In the genomic region with DNA sequence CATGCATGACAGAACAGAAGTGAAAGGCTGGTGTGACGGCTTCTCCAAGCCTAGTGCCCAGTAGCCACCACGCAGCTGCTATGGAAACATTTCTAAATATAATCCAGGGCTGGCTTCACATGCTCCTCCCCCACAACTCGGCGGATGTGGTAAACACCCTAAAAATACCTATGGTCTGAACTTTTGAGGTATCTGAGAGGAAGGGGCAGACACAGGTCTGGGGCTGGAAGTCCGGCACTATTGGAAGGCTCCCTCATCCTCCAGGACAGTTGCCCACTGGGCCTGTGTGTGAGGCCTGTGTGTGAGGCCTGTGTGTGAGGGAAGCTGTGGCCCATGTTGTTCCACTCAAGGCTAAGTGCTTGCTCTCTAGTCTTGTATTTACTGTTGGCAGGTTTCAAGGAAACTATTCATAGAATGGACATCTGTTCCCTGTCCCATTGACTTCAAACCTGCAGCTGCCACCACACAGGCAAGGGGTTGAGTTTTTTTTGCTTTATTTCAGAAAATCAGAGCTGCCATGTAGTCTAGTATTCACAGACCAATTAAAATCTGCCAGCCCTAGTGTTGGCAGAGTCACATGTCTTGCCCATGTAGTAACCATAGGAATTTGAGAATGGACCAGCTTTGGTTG, we compare ENCODE assay signal across 8 mouse cellular contexts. TPM values are rescaled to one million over a fixed set of nuclear protein-coding genes. Genes with fewer than 3 reads are reported as not detected.
DNase-seq lines count a peak whose midpoint lies in the region; TF ChIP-seq lines count a peak whose summit lies in the region.

No protein-coding gene starts in this region.

- intact Hi-C loops in left cerebral cortex, postnatal 36 days (cut with DNase I): loop anchor here (10.0 kb wide), 1 partner anchor 132 kb away; no protein-coding TSS in a partner anchor

- 39% methylated on average over 5 of the region's 5 CpGs for WGBS in heart, embryonic 10.5 days

- no peaks in the 10 kb centered on the region for H3K27me3 ChIP-seq in heart, embryonic 10.5 days (ENCODE audit: insufficient read depth, poor library complexity, severe bottlenecking)

- DNase-seq in kidney, adult 11 months: peak; percentile 15
- DNase-seq in kidney, adult 8-10 months: no peak
- DNase-seq in brain, embryonic 14.5 days (ENCODE audit: low read depth): peak; percentile 61
- DNase-seq in heart, embryonic 10.5 days (ENCODE audit: low spot score): peak; percentile 87
- peak; percentile 61 to 65 for DNase-seq in left cerebral cortex, postnatal 36 days (ENCODE audit: low spot score in 2 of 2)
- DNase-seq in right cerebral cortex, adult 2 months (ENCODE audit: low spot score in 2 of 2): peak; percentile 50 to 70
- DNase-seq in urinary bladder, postnatal 4 days (ENCODE audit: low spot score in 2 of 2): no peak
- DNase-seq in adrenal gland, adult 8-10 months: no peak

- no peak for TF ChIP-seq POLR2A in brain, embryonic 14.5 days (IDR thresholded peaks at IDR 0.05; ENCODE audit: borderline replicate concordance, extremely low read depth, insufficient read depth, insufficient read length, poor library complexity, severe bottlenecking)

- H3K4me3 ChIP-seq in heart, embryonic 10.5 days: peak overlapping the region; percentile 36; the same call in 1 of the 2 replicates

- no peaks in the 10 kb centered on the region for H3K9me3 ChIP-seq in heart, embryonic 10.5 days

- no peak for TF ChIP-seq CTCF in brain, embryonic 14.5 days (IDR thresholded peaks at IDR 0.05; ENCODE audit: borderline replicate concordance, extremely low read depth, insufficient read depth, insufficient read length)

- peaks cover 42% of the 10 kb centered on the region for H3K36me3 ChIP-seq in heart, embryonic 10.5 days

- peaks cover 54% of the 10 kb centered on the region for H3K4me1 ChIP-seq in heart, embryonic 10.5 days

- H3K27ac ChIP-seq in heart, embryonic 10.5 days: peak overlapping the region; percentile 87

RNA-seq across cellular contexts. Expression of a gene that starts 43.8 kb away (rescaled TPM):
- 111 and 133 TPM in 2 replicates for polyA plus RNA-seq in brain, embryonic 14.5 days (2012; rRNA removed)
- 129 and 153 TPM in 2 replicates for polyA plus RNA-seq in heart, embryonic 10.5 days (2016; fragmentation: Nextera tagmentation; extraction: Ambion mirVana)
- 100 to 1,000 TPM; 185 to 201 TPM for total RNA-seq in left cerebral cortex, postnatal 36 days (2021)
- 10 to 100 TPM; 40.3 to 44.5 (median 42.4) TPM for total RNA-seq in adrenal gland, adult 8-10 months (2022)

Comparison
In these comparisons a context has a peak if more than half of its experiments do, and no peak if none do; other contexts are left out.
1. DNase-seq: peak in kidney, adult 11 months (single experiment), brain, embryonic 14.5 days (single experiment), heart, embryonic 10.5 days (single experiment), left cerebral cortex, postnatal 36 days (2 of 2) and right cerebral cortex, adult 2 months (2 of 2); none in kidney, adult 8-10 months (0 of 2), urinary bladder, postnatal 4 days (0 of 2) and adrenal gland, adult 8-10 months (single experiment).
2. RNA of a gene that starts 43.8 kb away (total RNA-seq): 185 to 201 TPM in left cerebral cortex, postnatal 36 days; 40.3 to 44.5 TPM in adrenal gland, adult 8-10 months; every median in the first group is over 4 times any median in the second.